Mouse (Mus musculus): ENCODE data around the gene Cdkn1b. TPM values are rescaled to one million over a fixed set of nuclear protein-coding genes. Genes with fewer than 3 reads are reported as not detected.
A peak's percentile ranks its signal among the peaks of the same experiment; 100 is the strongest.

Cdkn1b gene
- polyA plus RNA-seq, 1 experiment, result 37.2 TPM

DNA sequence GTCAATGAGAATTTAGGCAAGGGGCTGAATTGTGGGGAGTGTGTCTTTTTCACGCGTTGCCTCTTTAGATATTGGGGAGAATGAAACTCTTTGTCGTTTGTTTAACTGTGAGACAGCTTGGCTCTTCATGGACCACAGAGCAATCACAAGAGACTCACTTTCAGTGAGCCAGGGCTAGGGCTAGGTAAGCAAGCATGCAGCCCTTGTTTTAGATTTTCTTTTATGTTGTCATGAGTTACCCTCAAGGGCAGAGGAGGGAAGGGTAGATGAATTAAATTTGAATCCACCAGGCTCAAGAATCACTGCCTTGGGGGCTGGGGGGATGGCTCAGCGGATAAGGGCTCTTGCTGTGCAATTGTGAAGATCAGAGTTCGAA lies 42.3 kb downstream of the Cdkn1b start:
- 0 out of 2 replicates have a peak, but pooled peaks have one; percentile 2 for TF ChIP-seq EP300 (IDR thresholded peaks at IDR 0.05; ENCODE audit: insufficient read depth, low read depth, low read length)
- no peak for TF ChIP-seq CTCF (IDR thresholded peaks at IDR 0.05; ENCODE audit: low read depth, low read length)
- no peak for TF ChIP-seq POLR2A (IDR thresholded peaks at IDR 0.05; ENCODE audit: insufficient read depth, low read length)
- no peak overlapping the region for H3K4me3 ChIP-seq (ENCODE audit: low read depth, low read length)
- H3K27ac ChIP-seq (ENCODE audit: insufficient read depth, low read length), result peak overlapping the region; percentile 79; the same call in 1 of the 2 replicates
- no peak overlapping the region for H3K9ac ChIP-seq (ENCODE audit: low read depth, poor library complexity, severe bottlenecking)
- H3K27me3 ChIP-seq (ENCODE audit: control insufficient read depth, insufficient read depth, low read length, poor library complexity, severe bottlenecking), result no peaks in the 10 kb centered on the region
- H3K9me3 ChIP-seq (replicated peaks; ENCODE audit: control insufficient read depth, insufficient read depth, low read length, poor library complexity, severe bottlenecking), result peaks cover 3% of the 10 kb centered on the region; the same call in 1 of the 2 replicates
- H3K36me3 ChIP-seq (ENCODE audit: control insufficient read depth, insufficient read depth, low read length, poor library complexity, severe bottlenecking), result no peaks in the 10 kb centered on the region
- peaks cover 4% of the 10 kb centered on the region for H3K4me1 ChIP-seq (ENCODE audit: control insufficient read depth, insufficient read depth, low read length)

DNA sequence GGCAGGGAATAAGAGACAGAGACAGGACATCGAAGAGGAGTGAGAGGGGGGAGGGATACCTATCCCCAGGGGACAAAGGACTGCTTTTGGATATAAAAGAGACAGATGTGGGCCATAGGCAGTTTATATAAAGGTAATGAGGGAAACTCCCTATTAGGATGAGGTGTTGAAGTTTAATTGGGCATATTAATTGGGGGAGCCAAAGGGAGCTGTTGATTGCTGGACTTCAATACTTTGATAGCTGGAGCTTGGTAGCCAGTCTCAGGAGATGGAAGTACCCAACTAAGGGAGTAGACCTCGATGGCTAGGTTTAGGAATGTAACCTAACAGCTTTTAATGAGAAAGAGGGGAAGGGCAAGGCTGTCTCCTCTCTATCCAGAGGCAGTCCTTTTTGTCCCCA lies 43.7 kb downstream of the Cdkn1b start:
- Histone ChIP-seq H3K4me1 (ENCODE audit: control insufficient read depth, insufficient read depth, low read length) (peaks cover 4% of the 10 kb centered on the region), H3K9me3 (replicated peaks; ENCODE audit: control insufficient read depth, insufficient read depth, low read length, poor library complexity, severe bottlenecking) (peaks cover 3% of the 10 kb centered on the region; the same call in 1 of the 2 replicates), H3K4me3 (ENCODE audit: low read depth, low read length) (no peak overlapping the region), H3K27ac (ENCODE audit: insufficient read depth, low read length) (no peak overlapping the region), H3K36me3 (ENCODE audit: control insufficient read depth, insufficient read depth, low read length, poor library complexity, severe bottlenecking) (no peaks in the 10 kb centered on the region), H3K27me3 (ENCODE audit: control insufficient read depth, insufficient read depth, low read length, poor library complexity, severe bottlenecking) (no peaks in the 10 kb centered on the region), H3K9ac (ENCODE audit: low read depth, poor library complexity, severe bottlenecking) (no peak overlapping the region)
- no peak for TF ChIP-seq POLR2A (IDR thresholded peaks at IDR 0.05; ENCODE audit: insufficient read depth, low read length)
- TF ChIP-seq CTCF (IDR thresholded peaks at IDR 0.05; ENCODE audit: low read depth, low read length), result no peak
- no peak for TF ChIP-seq EP300 (IDR thresholded peaks at IDR 0.05; ENCODE audit: insufficient read depth, low read depth, low read length)

DNA sequence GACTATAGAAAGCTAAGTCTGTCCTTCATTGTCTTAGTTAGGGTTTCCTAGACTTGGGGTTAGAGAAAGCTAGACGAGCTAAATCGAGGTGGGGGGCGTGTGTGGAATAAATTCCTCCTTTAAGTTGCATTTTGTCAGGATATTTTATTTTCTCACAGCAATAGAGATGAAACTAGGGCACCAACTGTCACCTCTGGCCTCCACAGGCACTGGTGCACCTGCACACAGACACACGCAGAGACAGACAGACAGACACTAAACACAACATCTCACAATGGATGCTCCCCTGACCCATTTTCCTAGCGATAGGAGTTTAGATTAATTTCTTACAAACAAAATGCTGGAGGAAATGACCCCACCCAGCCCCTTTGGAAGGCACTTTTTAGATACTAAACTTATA lies 46.5 kb downstream of the Cdkn1b start:
- no peak overlapping the region for H3K9ac ChIP-seq (ENCODE audit: low read depth, poor library complexity, severe bottlenecking)
- H3K4me3 ChIP-seq (ENCODE audit: low read depth, low read length), result no peak overlapping the region
- TF ChIP-seq POLR2A (IDR thresholded peaks at IDR 0.05; ENCODE audit: insufficient read depth, low read length) (no peak), CTCF (IDR thresholded peaks at IDR 0.05; ENCODE audit: low read depth, low read length) (no peak), EP300 (IDR thresholded peaks at IDR 0.05; ENCODE audit: insufficient read depth, low read depth, low read length) (no peak)
- no peaks in the 10 kb centered on the region for H3K36me3 ChIP-seq (ENCODE audit: control insufficient read depth, insufficient read depth, low read length, poor library complexity, severe bottlenecking)
- no peaks in the 10 kb centered on the region for H3K27me3 ChIP-seq (ENCODE audit: control insufficient read depth, insufficient read depth, low read length, poor library complexity, severe bottlenecking)
- H3K9me3 ChIP-seq (replicated peaks; ENCODE audit: control insufficient read depth, insufficient read depth, low read length, poor library complexity, severe bottlenecking), result peaks cover 3% of the 10 kb centered on the region; the same call in 1 of the 2 replicates
- H3K27ac ChIP-seq (ENCODE audit: insufficient read depth, low read length), result no peak overlapping the region
- H3K4me1 ChIP-seq (ENCODE audit: control insufficient read depth, insufficient read depth, low read length), result peaks cover 3% of the 10 kb centered on the region

DNA sequence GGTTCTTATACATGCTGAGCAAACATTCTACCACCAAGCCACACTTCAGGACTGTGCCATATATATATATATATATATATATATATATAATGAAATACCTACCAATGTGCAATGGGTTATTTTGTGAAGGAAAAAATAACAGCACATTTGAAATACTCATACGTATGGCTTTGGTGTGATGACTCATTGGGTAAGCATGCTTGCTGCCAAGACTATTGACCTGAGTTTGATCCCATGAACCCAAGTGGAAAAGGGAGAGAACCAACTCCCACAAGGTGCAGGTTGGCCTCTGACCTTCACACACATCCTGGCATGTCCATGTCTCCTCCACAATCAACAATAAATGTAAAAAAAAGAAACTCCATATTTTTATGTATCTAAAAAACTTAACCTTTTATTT lies 48.1 kb downstream of the Cdkn1b start:
- Histone ChIP-seq H3K9me3 (replicated peaks; ENCODE audit: control insufficient read depth, insufficient read depth, low read length, poor library complexity, severe bottlenecking) (peaks cover 3% of the 10 kb centered on the region; the same call in 1 of the 2 replicates), H3K4me3 (ENCODE audit: low read depth, low read length) (no peak overlapping the region), H3K36me3 (ENCODE audit: control insufficient read depth, insufficient read depth, low read length, poor library complexity, severe bottlenecking) (no peaks in the 10 kb centered on the region), H3K27me3 (ENCODE audit: control insufficient read depth, insufficient read depth, low read length, poor library complexity, severe bottlenecking) (no peaks in the 10 kb centered on the region), H3K4me1 (ENCODE audit: control insufficient read depth, insufficient read depth, low read length) (no peaks in the 10 kb centered on the region), H3K9ac (ENCODE audit: low read depth, poor library complexity, severe bottlenecking) (no peak overlapping the region), H3K27ac (ENCODE audit: insufficient read depth, low read length) (no peak overlapping the region)
- TF ChIP-seq EP300 (IDR thresholded peaks at IDR 0.05; ENCODE audit: insufficient read depth, low read depth, low read length) (no peak), POLR2A (IDR thresholded peaks at IDR 0.05; ENCODE audit: insufficient read depth, low read length) (no peak), CTCF (IDR thresholded peaks at IDR 0.05; ENCODE audit: low read depth, low read length) (no peak)

DNA sequence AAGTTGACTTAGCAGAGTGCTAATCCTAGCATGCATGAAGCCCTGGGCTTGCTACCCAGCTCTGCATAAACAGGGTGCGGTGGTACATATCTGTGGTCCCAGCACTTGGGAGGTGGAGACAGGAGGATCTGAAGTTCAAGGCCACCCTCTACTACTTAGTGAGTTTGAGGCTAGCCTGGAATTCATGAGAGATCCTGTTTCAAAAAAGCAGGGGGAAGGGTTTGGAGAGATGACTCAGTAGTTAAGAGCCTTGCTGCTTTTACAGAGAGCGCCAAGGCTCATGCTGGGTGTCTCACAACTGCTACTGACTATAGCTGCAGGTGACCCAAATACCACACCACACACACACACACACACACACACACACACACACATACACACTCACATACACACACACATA lies 49.3 kb downstream of the Cdkn1b start:
- no peak overlapping the region for H3K9ac ChIP-seq (ENCODE audit: low read depth, poor library complexity, severe bottlenecking)
- TF ChIP-seq CTCF (IDR thresholded peaks at IDR 0.05; ENCODE audit: low read depth, low read length) (no peak), POLR2A (IDR thresholded peaks at IDR 0.05; ENCODE audit: insufficient read depth, low read length) (no peak), EP300 (IDR thresholded peaks at IDR 0.05; ENCODE audit: insufficient read depth, low read depth, low read length) (no peak)

DNA sequence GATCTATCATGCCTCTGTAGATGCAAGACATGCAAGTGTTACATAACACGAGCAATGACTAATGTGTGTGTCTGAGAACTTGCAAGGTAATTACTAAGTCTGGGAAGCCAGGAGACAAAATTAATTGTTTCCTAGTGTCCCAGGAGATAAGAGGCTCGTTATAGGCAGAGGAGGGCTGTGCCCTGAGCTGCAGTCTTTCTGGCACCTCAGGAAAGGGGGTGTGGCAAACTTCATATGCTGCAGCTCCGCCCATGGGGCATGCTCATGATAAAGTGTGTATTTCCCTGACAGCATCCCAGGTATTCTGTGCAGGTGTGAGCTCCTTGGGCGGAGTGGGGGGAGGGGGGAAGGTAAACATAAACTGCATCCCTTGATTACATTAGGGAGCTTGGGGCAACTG lies 51.9 kb downstream of the Cdkn1b start:
- no peak overlapping the region for H3K4me3 ChIP-seq (ENCODE audit: low read depth, low read length)
- H3K36me3 ChIP-seq (ENCODE audit: control insufficient read depth, insufficient read depth, low read length, poor library complexity, severe bottlenecking), result no peaks in the 10 kb centered on the region
- H3K27ac ChIP-seq (ENCODE audit: insufficient read depth, low read length), result no peak overlapping the region
- TF ChIP-seq EP300 (IDR thresholded peaks at IDR 0.05; ENCODE audit: insufficient read depth, low read depth, low read length), result no peak
- TF ChIP-seq CTCF (IDR thresholded peaks at IDR 0.05; ENCODE audit: low read depth, low read length), result no peak
- TF ChIP-seq POLR2A (IDR thresholded peaks at IDR 0.05; ENCODE audit: insufficient read depth, low read length), result no peak
- no peak overlapping the region for H3K9ac ChIP-seq (ENCODE audit: low read depth, poor library complexity, severe bottlenecking)
- H3K9me3 ChIP-seq (replicated peaks; ENCODE audit: control insufficient read depth, insufficient read depth, low read length, poor library complexity, severe bottlenecking), result no peaks in the 10 kb centered on the region
- H3K4me1 ChIP-seq (ENCODE audit: control insufficient read depth, insufficient read depth, low read length), result no peaks in the 10 kb centered on the region
- H3K27me3 ChIP-seq (ENCODE audit: control insufficient read depth, insufficient read depth, low read length, poor library complexity, severe bottlenecking), result no peaks in the 10 kb centered on the region

More for the DNA sequence above, 49.3 kb downstream of the Cdkn1b start:
- H3K4me3 ChIP-seq (ENCODE audit: low read depth, low read length), result no peak overlapping the region
- no peak overlapping the region for H3K27ac ChIP-seq (ENCODE audit: insufficient read depth, low read length)
- H3K9me3 ChIP-seq (replicated peaks; ENCODE audit: control insufficient read depth, insufficient read depth, low read length, poor library complexity, severe bottlenecking), result peaks cover 3% of the 10 kb centered on the region; the same call in 1 of the 2 replicates
- H3K27me3 ChIP-seq (ENCODE audit: control insufficient read depth, insufficient read depth, low read length, poor library complexity, severe bottlenecking), result no peaks in the 10 kb centered on the region
- no peaks in the 10 kb centered on the region for H3K36me3 ChIP-seq (ENCODE audit: control insufficient read depth, insufficient read depth, low read length, poor library complexity, severe bottlenecking)
- H3K4me1 ChIP-seq (ENCODE audit: control insufficient read depth, insufficient read depth, low read length), result no peaks in the 10 kb centered on the region

Other genes with a start within 250 kb of the Cdkn1b start
- 35.6 and 43.9 TPM in 2 replicates for gene Dusp16, start 127.8 kb upstream of the Cdkn1b start, polyA plus RNA-seq (2011; ENCODE audit: insufficient read depth, insufficient read length, low read depth, missing spikeins)
- gene Crebl2, start 90.2 kb upstream of the Cdkn1b start, polyA plus RNA-seq (2011; ENCODE audit: insufficient read depth, insufficient read length, low read depth, missing spikeins), result 6.1 and 7.6 TPM in 2 replicates
- gene Gpr19, start 21.8 kb upstream of the Cdkn1b start, polyA plus RNA-seq (2011; ENCODE audit: insufficient read depth, insufficient read length, low read depth, missing spikeins), result 26.3 and 26.8 TPM in 2 replicates
- gene Apold1, start 61.3 kb downstream of the Cdkn1b start, polyA plus RNA-seq (2011; ENCODE audit: insufficient read depth, insufficient read length, low read depth, missing spikeins), result 0.39 and 0.49 TPM in 2 replicates
- gene Ddx47, start 91.2 kb downstream of the Cdkn1b start, polyA plus RNA-seq (2011; ENCODE audit: insufficient read depth, insufficient read length, low read depth, missing spikeins), result 114 and 123 TPM in 2 replicates
- 46.0 and 48.4 TPM in 2 replicates for gene Gprc5a, start 145.2 kb downstream of the Cdkn1b start, polyA plus RNA-seq (2011; ENCODE audit: insufficient read depth, insufficient read length, low read depth, missing spikeins)
- not detected in 2 replicates for gene Gprc5d, start 197.9 kb downstream of the Cdkn1b start, polyA plus RNA-seq (2011; ENCODE audit: insufficient read depth, insufficient read length, low read depth, missing spikeins)